Mouse (Mus musculus) E14TG2a.4 (cell line): ENCODE results near the gene C1qtnf1.
"Not testable (repeated sequence)": the region's sequence is repeated elsewhere in the genome, so short reads cannot be mapped to it uniquely, and the experiment has no call there.

Source experiments
- CTCF ChIP-seq: conservative IDR thresholded peaks from 2 replicates; pipeline ENCODE4 v1.5.1; 2014; ENCODE audit warnings: low read length
- POU5F1 ChIP-seq: IDR thresholded peaks from 2 replicates; pipeline ENCODE4 v1.6.1; 2014; ENCODE audit warnings: low read length, borderline replicate concordance

- TF ChIP-seq CTCF, POU5F1: not testable (repeated sequence)
Observed at GRCm38 (mm10) chr11:118387816-118388215, 40.2 kb upstream of the C1qtnf1 start.
